Mouse (Mus musculus) kidney, adult 8-10 months (tissue): ENCODE measurements around the gene Iqcg.

Experiments used
- DNase-seq, 2 experiments: peaks; one replicate each; pipeline ENCODE4 v3.0.0; 2022

The Iqcg gene

GRCm38 (mm10) chr16:32972535-32972934, 83.5 kb downstream of the Iqcg start:
- peak in 1 of 2 experiments; percentile 8 for DNase-seq
